Mouse (Mus musculus) embryo, embryonic 11 days (tissue): ENCODE measurements at regions not wholly inside any gene's neighbourhood (a gene's known extent, or its start where the extent isn't known, plus 50 kb on each side); places are given as distances from the start of the nearest gene placed in this dataset.

Experiments
- DNase-seq: peaks from one replicate; pipeline ENCODE4 v3.0.0-alpha.2; 2015

- DNase-seq: no peak
These were observed 98.8 kb downstream of the Efnb2 start for GRCm38 (mm10) chr8:8562268-8562667.

- DNase-seq: no peak
These were observed 103.0 kb downstream of the Efnb2 start for GRCm38 (mm10) chr8:8558050-8558449.

- no peak for DNase-seq
These were observed 104.9 kb downstream of the Efnb2 start for GRCm38 (mm10) chr8:8556152-8556551.

GRCm38 (mm10) chr8:8554691-8555090 is 106.4 kb downstream of the Efnb2 start:
- DNase-seq: no peak

GRCm38 (mm10) chr8:8552779-8553178 is 108.3 kb downstream of the Efnb2 start:
- no peak for DNase-seq

GRCm38 (mm10) chr8:8536626-8537025 is 124.4 kb downstream of the Efnb2 start:
- no peak for DNase-seq

- DNase-seq: no peak
These were observed 126.3 kb downstream of the Efnb2 start for GRCm38 (mm10) chr8:8534787-8535186.

GRCm38 (mm10) chr8:8532907-8533306 is 128.1 kb downstream of the Efnb2 start:
- no peak for DNase-seq

- DNase-seq: no peak
These were observed 130.5 kb downstream of the Efnb2 start for GRCm38 (mm10) chr8:8530540-8530939.

GRCm38 (mm10) chr8:8521532-8521931 is 139.5 kb downstream of the Efnb2 start:
- DNase-seq: peak; percentile 47

- DNase-seq: no peak
These were observed 141.3 kb downstream of the Efnb2 start for GRCm38 (mm10) chr8:8519772-8520191.

GRCm38 (mm10) chr8:8517599-8517998 is 143.4 kb downstream of the Efnb2 start:
- no peak for DNase-seq

- DNase-seq: no peak
These were observed 144.8 kb downstream of the Efnb2 start for GRCm38 (mm10) chr8:8516272-8516671.

GRCm38 (mm10) chr8:8499921-8500320 is 161.1 kb downstream of the Efnb2 start:
- DNase-seq: no peak

- DNase-seq: no peak
These were observed 162.3 kb downstream of the Efnb2 start for GRCm38 (mm10) chr8:8498753-8499152.

- DNase-seq: no peak
These were observed 165.6 kb downstream of the Efnb2 start for GRCm38 (mm10) chr8:8495472-8495871.

GRCm38 (mm10) chr8:8494281-8494680 is 166.8 kb downstream of the Efnb2 start:
- DNase-seq: no peak

- no peak for DNase-seq
These were observed 169.1 kb downstream of the Efnb2 start for GRCm38 (mm10) chr8:8491908-8492307.

- peak; percentile 49 for DNase-seq
These were observed 171.3 kb downstream of the Efnb2 start for GRCm38 (mm10) chr8:8489784-8490183.

GRCm38 (mm10) chr8:8488695-8489571 is 172.1 kb downstream of the Efnb2 start:
- DNase-seq: peak; percentile 64

GRCm38 (mm10) chr8:8488191-8488694 is 172.8 kb downstream of the Efnb2 start:
- no peak for DNase-seq

GRCm38 (mm10) chr8:8487706-8488105 is 173.3 kb downstream of the Efnb2 start:
- peak; percentile 74 for DNase-seq

- no peak for DNase-seq
These were observed 174.2 kb downstream of the Efnb2 start for GRCm38 (mm10) chr8:8486866-8487265.

- DNase-seq: peak; percentile 51
These were observed 175.8 kb downstream of the Efnb2 start for GRCm38 (mm10) chr8:8485252-8485651.

GRCm38 (mm10) chr8:8484546-8484945 is 176.5 kb downstream of the Efnb2 start:
- DNase-seq: peak; percentile 64
